Mouse (Mus musculus) small intestine, adult 2 months (tissue): ENCODE data around the gene Dpm1.

Experiments used
- CTCF ChIP-seq: fragments of 200-500 bp; IDR thresholded peaks from 2 replicates; pipeline ENCODE4 v1.5.1; 2012; ENCODE audit warnings: low read depth, mild to moderate bottlenecking, control low read depth, inconsistent platforms, low read length, moderate library complexity, mixed read lengths; ENCODE audit not compliant: insufficient replicate concordance, insufficient read length; ENCODE audit errors: extremely low read depth
- POLR2A ChIP-seq: fragments of 200-500 bp; IDR thresholded peaks from 2 replicates; pipeline ENCODE4 v1.6.1; 2012; ENCODE audit warnings: low read depth, mild to moderate bottlenecking, control low read depth, inconsistent platforms, low read length, moderate library complexity

DNA sequence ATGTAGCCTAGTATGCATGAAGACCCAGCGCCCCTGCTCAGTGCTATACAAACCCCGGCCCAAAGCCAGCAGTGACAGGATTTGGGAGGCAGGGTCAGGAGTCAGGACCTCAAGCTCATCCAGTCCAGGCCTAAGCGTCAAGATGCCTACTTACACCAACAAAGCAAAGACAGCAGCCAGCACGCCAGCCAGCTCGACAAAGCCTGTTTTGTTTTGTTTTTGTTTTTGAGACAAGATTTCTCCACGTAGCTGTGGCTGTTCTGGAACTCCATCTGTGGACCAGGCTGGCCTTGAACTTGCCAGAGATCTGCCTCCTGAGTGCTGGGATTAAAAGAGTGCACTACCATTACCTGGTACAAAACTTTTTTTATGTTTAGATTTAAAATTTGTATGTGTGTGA lies 7.1 kb downstream of the Dpm1 start:
- no peak for TF ChIP-seq CTCF
- no peak for TF ChIP-seq POLR2A
